Mouse (Mus musculus) limb, embryonic 11.5 days (tissue): ENCODE results near the gene Hspb11. TPM values are rescaled to one million over a fixed set of nuclear protein-coding genes. Genes with fewer than 3 reads are reported as not detected.
A peak's percentile ranks its signal among the peaks of the same experiment; 100 is the strongest.

ENCODE experiments used
- ATAC-seq: fragments of 200-750 bp; cut with Nextera tagmentation; 2 replicates; pipeline ENCODE4 v1.8.0; 2017; ENCODE audit warnings: low read depth; ENCODE audit not compliant: insufficient number of reproducible peaks, low FRiP score, low TSS enrichment
- DNase-seq: peaks from one replicate; pipeline ENCODE4 v3.0.0-alpha.2; 2015; ENCODE audit warnings: low spot score
- H3K27ac ChIP-seq: fragments of 300-500 bp; sonication (generic); replicated peaks from 2 replicates; pipeline ENCODE4 v1.5.1; 2014; ENCODE audit warnings: low read depth, mild to moderate bottlenecking, low read length
- H3K27me3 ChIP-seq: fragments of 300-500 bp; sonication (generic); 2 replicates; pipeline ENCODE4 v1.6.1; 2014; ENCODE audit warnings: mild to moderate bottlenecking, low read length, mixed read lengths; ENCODE audit not compliant: control insufficient read depth, insufficient read depth
- H3K36me3 ChIP-seq: fragments of 300-500 bp; sonication (generic); 2 replicates; pipeline ENCODE4 v1.6.1; 2014; ENCODE audit warnings: mild to moderate bottlenecking, low read length, moderate library complexity, mixed read lengths; ENCODE audit not compliant: control insufficient read depth, insufficient read depth
- H3K4me1 ChIP-seq: fragments of 300-500 bp; sonication (generic); 2 replicates; pipeline ENCODE4 v1.6.1; 2014; ENCODE audit warnings: low read length, mixed read lengths; ENCODE audit not compliant: control insufficient read depth, insufficient read depth
- H3K4me2 ChIP-seq: fragments of 300-500 bp; sonication (generic); 2 replicates; pipeline ENCODE4 v1.6.1; 2014; ENCODE audit warnings: low read depth, mild to moderate bottlenecking, moderate library complexity; ENCODE audit not compliant: severe bottlenecking
- H3K4me3 ChIP-seq: fragments of 300-500 bp; sonication (generic); 2 replicates; pipeline ENCODE4 v1.5.1; 2014; ENCODE audit warnings: low read depth, low read length
- H3K9ac ChIP-seq: fragments of 300-500 bp; sonication (generic); 2 replicates; pipeline ENCODE4 v1.6.1; 2014; ENCODE audit warnings: mild to moderate bottlenecking, low read length
- H3K9me3 ChIP-seq: fragments of 300-500 bp; sonication (generic); 2 replicates; pipeline ENCODE4 v1.6.1; 2016; ENCODE audit warnings: low read length; ENCODE audit not compliant: control insufficient read depth
- WGBS: fragments of 180-500 bp; shearing (Covaris S2); extraction: QIAGEN DNeasy Blood & Tissue Kit; methylation state at CpG from one replicate; pipeline ENCODE4 v1.1.7; 2014; 5-methylcytosine and 5-hydroxymethylcytosine counted together
- polyA plus RNA-seq: library from polyadenylated mRNA; unstranded; fragments of >200 nt; fragmentation: Nextera tagmentation; extraction: Ambion mirVana; gene quantifications from 2 replicates; pipeline ENCODE4 v1.2.1, GENCODE M21; 2014

The Hspb11 gene
- polyA plus RNA-seq, 1 experiment from 2014 or later: 34.0 TPM

DNA sequence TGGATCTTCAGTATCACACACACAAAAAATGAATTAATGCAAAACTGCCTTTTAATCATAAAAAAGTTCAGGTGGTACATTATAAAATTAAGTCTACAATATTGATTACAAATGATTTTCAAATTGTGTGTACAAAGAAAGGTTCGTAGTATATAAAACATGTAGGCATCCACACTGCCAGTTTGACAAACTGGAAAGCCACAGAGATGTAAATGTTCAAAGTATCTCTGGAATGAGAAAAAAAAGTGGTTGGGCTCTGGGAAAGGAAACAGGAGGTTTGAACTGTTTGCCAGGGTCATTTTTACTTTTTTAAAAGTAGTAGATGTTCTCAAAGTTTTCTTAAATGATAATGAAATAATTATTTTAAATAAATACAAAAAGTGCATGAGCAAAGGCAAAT is 7.4 kb upstream of the Hspb11 start:
- 79% methylated on average over 1 of the region's 1 CpGs for WGBS
- ATAC-seq: no peak
- no peak for DNase-seq

DNA sequence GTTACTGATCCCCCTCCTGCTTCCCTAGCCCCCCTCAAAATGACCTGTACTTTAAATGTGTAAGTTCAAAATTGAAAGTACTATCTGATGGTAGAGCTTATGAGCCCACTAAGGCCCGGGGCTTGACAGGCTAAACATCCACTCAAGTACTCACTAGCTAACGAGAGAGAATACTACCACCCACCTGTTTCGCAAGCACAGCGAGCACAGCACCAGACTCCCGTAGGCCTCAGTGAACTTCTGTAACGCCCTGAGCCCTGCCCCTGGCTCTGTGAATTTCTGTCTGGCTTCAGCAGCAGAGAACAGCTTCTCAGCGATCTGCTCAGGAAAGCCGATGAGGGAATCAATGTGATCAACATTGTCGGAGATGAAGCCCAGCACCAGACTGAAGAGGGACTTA is 6.3 kb upstream of the Hspb11 start:
- no peak overlapping the region for H3K9ac ChIP-seq
- H3K4me3 ChIP-seq: no peak overlapping the region
- 80% methylated on average over 9 of the region's 9 CpGs for WGBS
- H3K9me3 ChIP-seq: no peaks in the 10 kb centered on the region
- ATAC-seq (no peak), DNase-seq (no peak)
- H3K4me1 ChIP-seq: peaks cover 3% of the 10 kb centered on the region; the same call in 1 of the 2 replicates
- H3K4me2 ChIP-seq: no peak overlapping the region
- H3K36me3 ChIP-seq: no peaks in the 10 kb centered on the region; the same call in 1 of the 2 replicates
- no peaks in the 10 kb centered on the region for H3K27me3 ChIP-seq
- H3K27ac ChIP-seq: no peak overlapping the region

More for the DNA sequence above, 7.4 kb upstream of the Hspb11 start:
- Histone ChIP-seq H3K9ac (no peak overlapping the region), H3K27ac (no peak overlapping the region), H3K4me1 (peaks cover 3% of the 10 kb centered on the region; the same call in 1 of the 2 replicates), H3K4me3 (no peak overlapping the region), H3K27me3 (no peaks in the 10 kb centered on the region), H3K36me3 (peaks cover 2% of the 10 kb centered on the region; the same call in 1 of the 2 replicates), H3K4me2 (no peak overlapping the region), H3K9me3 (no peaks in the 10 kb centered on the region)

DNA sequence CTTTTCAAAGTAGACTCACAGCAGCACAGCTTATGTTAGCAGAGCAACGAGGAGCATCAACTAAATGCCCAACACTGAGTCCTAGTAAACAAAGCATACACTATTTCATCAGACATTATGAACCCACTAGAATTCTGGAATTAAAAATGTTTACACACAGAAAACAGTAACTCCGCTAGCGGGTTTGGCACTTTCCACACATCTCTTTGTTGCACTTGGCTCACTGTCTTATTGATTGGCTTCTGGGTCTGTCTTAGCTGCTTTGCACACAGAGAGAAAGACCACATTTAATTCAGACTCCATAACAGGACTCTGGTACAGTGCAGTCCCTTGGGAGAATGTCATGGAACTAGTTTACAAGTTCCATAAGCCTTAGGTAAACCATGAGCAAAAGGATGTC is 5.3 kb upstream of the Hspb11 start:
- no peaks in the 10 kb centered on the region for H3K27me3 ChIP-seq
- 92% methylated on average over 3 of the region's 3 CpGs for WGBS
- H3K4me1 ChIP-seq: peaks cover 3% of the 10 kb centered on the region; the same call in 1 of the 2 replicates
- H3K4me3 ChIP-seq: no peak overlapping the region
- H3K9me3 ChIP-seq: no peaks in the 10 kb centered on the region
- H3K9ac ChIP-seq: no peak overlapping the region
- H3K27ac ChIP-seq: no peak overlapping the region
- ATAC-seq: no peak
- DNase-seq: no peak
- no peaks in the 10 kb centered on the region for H3K36me3 ChIP-seq
- no peak overlapping the region for H3K4me2 ChIP-seq

DNA sequence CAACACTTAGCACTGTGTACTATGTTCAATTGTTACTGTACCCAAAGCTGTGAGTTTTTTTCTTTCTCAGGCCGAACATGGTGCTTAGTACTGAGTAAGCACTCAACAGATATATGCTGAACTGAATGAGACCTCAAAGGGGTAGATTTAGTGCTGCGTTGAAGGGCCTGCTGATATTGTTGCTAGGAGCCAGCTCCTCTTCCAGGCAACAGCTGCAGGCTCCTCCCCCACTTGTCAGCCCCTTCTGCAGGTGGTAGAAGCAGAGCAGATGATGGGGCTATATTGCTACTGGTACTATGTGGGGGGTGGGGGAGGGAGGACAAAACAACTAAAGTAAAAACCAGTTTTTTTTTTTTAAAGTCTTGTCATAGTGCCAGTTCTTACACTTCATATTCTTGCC is 3.9 kb upstream of the Hspb11 start:
- ATAC-seq (no peak), DNase-seq (no peak)
- no peaks in the 10 kb centered on the region for H3K36me3 ChIP-seq
- no peak overlapping the region for H3K27ac ChIP-seq
- H3K4me3 ChIP-seq: no peak overlapping the region
- no peak overlapping the region for H3K4me2 ChIP-seq
- H3K9ac ChIP-seq: no peak overlapping the region
- H3K9me3 ChIP-seq: no peaks in the 10 kb centered on the region
- H3K4me1 ChIP-seq: peaks cover 5% of the 10 kb centered on the region
- no peaks in the 10 kb centered on the region for H3K27me3 ChIP-seq
- 76% methylated on average over 2 of the region's 2 CpGs for whole genome bisulfite sequencing

DNA sequence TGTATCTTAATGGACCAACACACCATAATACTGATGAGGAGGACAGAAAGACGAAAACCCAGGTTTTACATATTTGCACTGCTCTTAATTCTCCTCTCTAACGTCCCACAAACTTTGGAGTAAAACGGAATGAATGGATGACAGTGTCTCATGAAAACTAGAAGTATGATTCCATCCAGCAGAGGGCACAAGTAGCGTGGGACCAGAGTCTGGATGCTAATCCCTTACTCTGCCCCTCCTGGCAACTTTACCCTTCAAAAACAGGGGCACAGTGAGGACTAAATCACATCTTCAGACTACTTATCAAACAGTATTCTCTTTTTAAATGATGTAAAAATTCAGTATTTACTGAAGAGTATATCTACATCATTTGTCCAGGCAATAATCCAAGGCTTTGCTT is 2.9 kb upstream of the Hspb11 start:
- no peak overlapping the region for H3K4me2 ChIP-seq
- H3K36me3 ChIP-seq: no peaks in the 10 kb centered on the region
- no peak overlapping the region for H3K9ac ChIP-seq
- no peak overlapping the region for H3K27ac ChIP-seq
- peak; percentile 35 for DNase-seq
- H3K4me1 ChIP-seq: peaks cover 7% of the 10 kb centered on the region
- H3K9me3 ChIP-seq: no peaks in the 10 kb centered on the region
- H3K4me3 ChIP-seq: no peak overlapping the region
- 32% methylated on average over 4 of the region's 4 CpGs for WGBS
- H3K27me3 ChIP-seq: no peaks in the 10 kb centered on the region
- ATAC-seq: no peak

DNA sequence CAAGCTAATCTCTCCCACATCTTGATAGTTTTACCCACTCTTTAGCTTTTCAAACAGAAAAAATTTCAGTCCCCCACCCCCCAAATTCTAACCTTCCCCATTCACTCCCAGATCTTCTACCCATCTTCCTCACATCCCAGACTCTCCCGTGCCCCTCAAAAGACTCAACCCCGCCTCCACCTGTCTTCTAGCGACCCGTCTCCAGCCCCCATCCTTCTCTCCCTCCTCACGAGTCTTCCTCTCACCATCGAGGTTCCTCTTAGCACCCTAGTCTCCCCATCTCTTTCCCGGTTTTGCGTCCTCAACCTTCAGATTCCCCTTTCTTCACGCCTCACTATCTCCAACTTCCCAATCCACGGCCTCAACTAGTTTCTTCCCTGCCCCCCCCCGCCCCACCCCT is 871 bp upstream of the Hspb11 start:
- Histone ChIP-seq H3K4me3 (peak overlapping the region; percentile 81), H3K9ac (peak overlapping the region; percentile 87), H3K4me1 (peaks cover 7% of the 10 kb centered on the region), H3K4me2 (peak overlapping the region; percentile 75), H3K36me3 (no peaks in the 10 kb centered on the region), H3K9me3 (no peaks in the 10 kb centered on the region), H3K27me3 (no peaks in the 10 kb centered on the region), H3K27ac (no peak overlapping the region; the same call in 1 of the 2 replicates)
- ATAC-seq (no peak), DNase-seq (no peak)
- WGBS: under 1% methylated on average over 11 of the region's 11 CpGs

DNA sequence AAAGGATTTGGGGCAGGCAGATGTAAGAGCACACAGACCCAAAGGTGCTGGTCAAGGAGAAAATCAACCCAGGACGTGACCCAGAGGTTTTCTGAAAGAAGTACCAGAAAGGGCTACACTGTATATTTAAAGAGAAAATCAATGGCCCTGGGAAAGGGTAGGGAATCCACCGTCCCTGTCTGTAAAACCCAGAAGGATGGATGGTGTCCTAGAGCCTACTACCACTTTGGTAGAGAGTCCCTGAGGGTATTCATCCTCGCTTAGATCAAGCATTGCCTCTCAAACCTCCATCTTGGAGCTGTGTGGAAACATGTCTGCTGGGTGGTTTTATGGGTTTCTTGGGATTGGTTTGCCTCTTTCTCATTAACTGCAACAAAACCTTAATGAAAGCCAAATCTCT is 1.0 kb downstream of the Hspb11 start:
- ATAC-seq: no peak; the same call in 1 of the 2 replicates
- Histone ChIP-seq H3K4me1 (peaks cover 6% of the 10 kb centered on the region), H3K27ac (no peak overlapping the region), H3K36me3 (no peaks in the 10 kb centered on the region), H3K4me2 (peak overlapping the region; percentile 65), H3K27me3 (no peaks in the 10 kb centered on the region), H3K4me3 (peak overlapping the region; percentile 81), H3K9me3 (no peaks in the 10 kb centered on the region), H3K9ac (peak overlapping the region; percentile 70; the same call in 1 of the 2 replicates)
- DNase-seq: no peak
- WGBS: 16% methylated on average over 3 of the region's 3 CpGs

DNA sequence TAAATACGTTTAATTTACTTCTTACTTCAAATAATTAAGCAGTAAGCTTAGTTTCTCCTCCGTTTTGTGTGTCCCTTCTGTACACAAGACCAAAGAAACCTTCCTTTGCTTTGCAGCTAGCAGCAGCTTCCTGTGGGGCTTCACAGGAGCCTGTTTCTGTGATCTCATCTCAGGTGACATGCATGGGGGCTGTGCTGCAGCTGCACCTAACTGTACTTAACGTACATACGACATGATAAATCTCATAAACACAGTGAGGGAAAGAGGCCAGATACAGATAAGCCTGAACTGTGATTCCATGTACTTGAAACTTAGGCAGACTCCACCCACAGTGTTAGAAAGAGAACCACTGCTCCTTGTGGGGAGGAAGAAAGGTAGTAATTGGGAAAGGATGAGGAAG is 6.6 kb downstream of the Hspb11 start:
- Histone ChIP-seq H3K27ac (no peak overlapping the region), H3K4me2 (no peak overlapping the region), H3K36me3 (no peaks in the 10 kb centered on the region), H3K4me1 (peaks cover 3% of the 10 kb centered on the region; the same call in 1 of the 2 replicates), H3K27me3 (no peaks in the 10 kb centered on the region), H3K9me3 (no peaks in the 10 kb centered on the region), H3K9ac (no peak overlapping the region), H3K4me3 (no peak overlapping the region)
- ATAC-seq: no peak
- no peak for DNase-seq
- WGBS: 60% methylated on average over 4 of the region's 4 CpGs

DNA sequence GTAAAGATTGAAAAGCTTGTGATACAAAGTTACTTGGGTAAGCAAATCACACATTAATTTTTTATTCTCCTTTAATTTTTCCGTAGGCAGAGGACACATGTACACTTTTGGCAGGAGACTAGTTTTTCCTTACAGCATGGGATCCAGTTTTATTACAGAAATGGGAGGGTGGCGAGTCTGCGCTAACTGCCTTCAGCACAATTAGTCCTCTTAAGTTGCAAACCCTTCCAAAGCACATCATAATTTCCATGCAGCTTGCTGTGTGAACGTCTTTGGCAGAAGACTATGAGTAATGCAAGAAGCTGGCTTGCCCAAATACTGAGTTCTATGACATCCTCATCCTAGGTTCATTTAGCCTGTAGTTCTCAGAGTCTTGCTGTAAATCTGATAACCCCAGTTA is 20.3 kb downstream of the Hspb11 start:
- H3K4me1 ChIP-seq: no peaks in the 10 kb centered on the region
- H3K4me2 ChIP-seq: no peak overlapping the region
- H3K9ac ChIP-seq: no peak overlapping the region
- no peak overlapping the region for H3K4me3 ChIP-seq
- no peaks in the 10 kb centered on the region for H3K36me3 ChIP-seq
- H3K9me3 ChIP-seq: no peaks in the 10 kb centered on the region
- H3K27ac ChIP-seq: no peak overlapping the region
- WGBS: 75% methylated on average over 4 of the region's 4 CpGs
- no peak for ATAC-seq
- no peaks in the 10 kb centered on the region for H3K27me3 ChIP-seq
- DNase-seq: no peak
